Mouse (Mus musculus) forebrain, embryonic 14.5 days (tissue): ENCODE results near the gene Klf3. TPM values are rescaled to one million over a fixed set of nuclear protein-coding genes. Genes with fewer than 3 reads are reported as not detected.

Experiments used
- ATAC-seq: fragments of 200-750 bp; cut with Nextera tagmentation; 2 replicates; pipeline ENCODE4 v1.8.0; 2017; ENCODE audit warnings: mild to moderate bottlenecking, moderate library complexity
- DNase-seq: peaks from one replicate; pipeline ENCODE4 v3.0.0-alpha.2; 2015; ENCODE audit warnings: low spot score
- H3K27ac ChIP-seq: fragments of 300-500 bp; sonication (generic); 2 replicates; pipeline ENCODE4 v1.5.1; 2014; ENCODE audit warnings: low read depth, mild to moderate bottlenecking, control low read depth, low read length, moderate library complexity
- H3K27me3 ChIP-seq: fragments of 300-500 bp; sonication (generic); replicated peaks from 2 replicates; pipeline ENCODE4 v1.6.1; 2014; ENCODE audit warnings: low read length, control low read depth, mixed read lengths; ENCODE audit not compliant: control insufficient read depth, insufficient read depth
- H3K36me3 ChIP-seq: fragments of 300-500 bp; sonication (generic); 2 replicates; pipeline ENCODE4 v1.6.1; 2014; ENCODE audit warnings: low read length, control low read depth; ENCODE audit not compliant: control insufficient read depth, insufficient read depth
- H3K4me1 ChIP-seq: fragments of 300-500 bp; sonication (generic); 2 replicates; pipeline ENCODE4 v1.6.1; 2014; ENCODE audit warnings: antibody characterized with exemption, low read length, control low read depth; ENCODE audit not compliant: control insufficient read depth, insufficient read depth
- H3K4me2 ChIP-seq: fragments of 300-500 bp; sonication (generic); 2 replicates; pipeline ENCODE4 v1.6.1; 2014; ENCODE audit warnings: mild to moderate bottlenecking, control low read depth, low read length
- H3K4me3 ChIP-seq: fragments of 300-500 bp; sonication (generic); 2 replicates; pipeline ENCODE4 v1.5.1; 2014; ENCODE audit warnings: low read depth, low read length, control low read depth
- H3K9ac ChIP-seq: fragments of 300-500 bp; sonication (generic); 2 replicates; pipeline ENCODE4 v1.6.1; 2014; ENCODE audit warnings: mild to moderate bottlenecking, low read length, control low read depth, moderate library complexity
- H3K9me3 ChIP-seq: fragments of 300-500 bp; sonication (generic); replicated peaks from 2 replicates; pipeline ENCODE4 v1.6.1; 2016; ENCODE audit warnings: low read length, control low read depth, mixed read lengths; ENCODE audit not compliant: control insufficient read depth
- WGBS: fragments of 180-500 bp; shearing (Covaris S2); extraction: QIAGEN DNeasy Blood & Tissue Kit; methylation state at CpG from one replicate; pipeline ENCODE4 v1.1.7; 2014; 5-methylcytosine and 5-hydroxymethylcytosine counted together
- polyA plus RNA-seq: library from polyadenylated mRNA; unstranded; fragments of >200 nt; fragmentation: Nextera tagmentation; extraction: Ambion mirVana; gene quantifications from 2 replicates; pipeline ENCODE4 v1.2.1, GENCODE M21; 2014

Gene Klf3
- polyA plus RNA-seq: 19.3 and 24.3 TPM in 2 replicates

GRCm38 (mm10) chr5:64802795-64803719, at the start of gene Klf3:
Gene Klf3 (plus strand): TSS chr5:64803388.
- DNase-seq (peak; percentile 87), ATAC-seq (peak; percentile 86)
- Histone ChIP-seq H3K36me3 (no peaks in the 10 kb centered on the region), H3K9me3 (no peaks in the 10 kb centered on the region), H3K27me3 (no peaks in the 10 kb centered on the region), H3K9ac (peak within 1 kb of the TSS; percentile 91), H3K27ac (peak within 1 kb of the TSS; percentile 96), H3K4me2 (peak within 1 kb of the TSS; percentile 71), H3K4me1 (peaks cover 17% of the 10 kb centered on the region), H3K4me3 (peak within 1 kb of the TSS; percentile 82)
- WGBS: under 1% methylated on average over 70 of the region's 116 CpGs

GRCm38 (mm10) chr5:64762295-64762694, 40.9 kb upstream of the Klf3 start:
- no peaks in the 10 kb centered on the region for H3K36me3 ChIP-seq
- no peak overlapping the region for H3K4me2 ChIP-seq
- H3K27ac ChIP-seq: no peak overlapping the region
- no peak for ATAC-seq
- H3K4me1 ChIP-seq: no peaks in the 10 kb centered on the region
- H3K9ac ChIP-seq: no peak overlapping the region
- no peaks in the 10 kb centered on the region for H3K27me3 ChIP-seq
- no peak for DNase-seq
- 91% methylated on average over 4 of the region's 4 CpGs for WGBS
- H3K9me3 ChIP-seq: no peaks in the 10 kb centered on the region
- H3K4me3 ChIP-seq: no peak overlapping the region

GRCm38 (mm10) chr5:64764452-64764851, 38.7 kb upstream of the Klf3 start:
- Histone ChIP-seq H3K36me3 (no peaks in the 10 kb centered on the region), H3K9ac (no peak overlapping the region), H3K9me3 (no peaks in the 10 kb centered on the region), H3K4me1 (no peaks in the 10 kb centered on the region), H3K27me3 (no peaks in the 10 kb centered on the region), H3K4me2 (no peak overlapping the region), H3K4me3 (no peak overlapping the region), H3K27ac (no peak overlapping the region)
- no peak for DNase-seq
- no peak for ATAC-seq

GRCm38 (mm10) chr5:64765765-64766164, 37.4 kb upstream of the Klf3 start:
- Histone ChIP-seq H3K36me3 (no peaks in the 10 kb centered on the region), H3K4me2 (no peak overlapping the region), H3K4me3 (no peak overlapping the region), H3K4me1 (no peaks in the 10 kb centered on the region), H3K27me3 (no peaks in the 10 kb centered on the region), H3K9ac (no peak overlapping the region), H3K27ac (no peak overlapping the region), H3K9me3 (no peaks in the 10 kb centered on the region)
- ATAC-seq (no peak), DNase-seq (no peak)
- WGBS: 97% methylated on average over 1 of the region's 1 CpGs

- no peak for DNase-seq
- no peaks in the 10 kb centered on the region for H3K9me3 ChIP-seq
Measured at GRCm38 (mm10) chr5:64766626-64767025, 36.6 kb upstream of the Klf3 start.

GRCm38 (mm10) chr5:64771619-64772018, 31.6 kb upstream of the Klf3 start:
- Histone ChIP-seq H3K4me1 (no peaks in the 10 kb centered on the region), H3K27me3 (no peaks in the 10 kb centered on the region), H3K9ac (no peak overlapping the region), H3K36me3 (no peaks in the 10 kb centered on the region), H3K27ac (no peak overlapping the region), H3K4me2 (no peak overlapping the region), H3K4me3 (no peak overlapping the region), H3K9me3 (no peaks in the 10 kb centered on the region)
- WGBS: 95% methylated on average over 2 of the region's 2 CpGs
- DNase-seq (no peak), ATAC-seq (no peak)

More at GRCm38 (mm10) chr5:64766626-64767025, 36.6 kb upstream of the Klf3 start:
- no peak overlapping the region for H3K9ac ChIP-seq
- no peak overlapping the region for H3K4me2 ChIP-seq
- no peak for ATAC-seq
- H3K27ac ChIP-seq: no peak overlapping the region
- H3K27me3 ChIP-seq: no peaks in the 10 kb centered on the region
- no peak overlapping the region for H3K4me3 ChIP-seq
- no peaks in the 10 kb centered on the region for H3K36me3 ChIP-seq
- H3K4me1 ChIP-seq: no peaks in the 10 kb centered on the region
- 89% methylated on average over 2 of the region's 2 CpGs for WGBS

- Histone ChIP-seq H3K4me1 (no peaks in the 10 kb centered on the region), H3K4me3 (no peak overlapping the region), H3K27me3 (no peaks in the 10 kb centered on the region), H3K36me3 (no peaks in the 10 kb centered on the region), H3K27ac (no peak overlapping the region), H3K9ac (no peak overlapping the region), H3K4me2 (no peak overlapping the region), H3K9me3 (no peaks in the 10 kb centered on the region)
- ATAC-seq (no peak), DNase-seq (no peak)
- WGBS: 73% methylated on average over 5 of the region's 5 CpGs
Measured at GRCm38 (mm10) chr5:64778211-64778610, 25.0 kb upstream of the Klf3 start.

GRCm38 (mm10) chr5:64779285-64779684, 23.9 kb upstream of the Klf3 start:
- WGBS: 79% methylated on average over 2 of the region's 2 CpGs

GRCm38 (mm10) chr5:64780778-64781177, 22.4 kb upstream of the Klf3 start:
- DNase-seq (no peak), ATAC-seq (no peak)
- no peak overlapping the region for H3K27ac ChIP-seq
- H3K36me3 ChIP-seq: no peaks in the 10 kb centered on the region
- no peaks in the 10 kb centered on the region for H3K9me3 ChIP-seq
- no peak overlapping the region for H3K4me3 ChIP-seq
- no peak overlapping the region for H3K4me2 ChIP-seq
- 82% methylated on average over 7 of the region's 7 CpGs for WGBS
- no peak overlapping the region for H3K9ac ChIP-seq
- no peaks in the 10 kb centered on the region for H3K4me1 ChIP-seq
- no peaks in the 10 kb centered on the region for H3K27me3 ChIP-seq

More at GRCm38 (mm10) chr5:64779285-64779684, 23.9 kb upstream of the Klf3 start:
- Histone ChIP-seq H3K4me1 (no peaks in the 10 kb centered on the region), H3K9me3 (no peaks in the 10 kb centered on the region), H3K27me3 (no peaks in the 10 kb centered on the region), H3K36me3 (no peaks in the 10 kb centered on the region), H3K4me2 (no peak overlapping the region), H3K4me3 (no peak overlapping the region), H3K27ac (no peak overlapping the region), H3K9ac (no peak overlapping the region)
- ATAC-seq: no peak
- DNase-seq: no peak
